Mouse (Mus musculus) liver, embryonic 14.5 days (tissue): ENCODE results near the gene Enkd1.
A peak's percentile ranks its signal among the peaks of the same experiment; 100 is the strongest.

Experiments
- CTCF ChIP-seq: IDR thresholded peaks from 2 replicates; pipeline ENCODE4 v1.5.1; 2016; ENCODE audit warnings: antibody characterized with exemption, low read depth, control low read depth
- EP300 ChIP-seq: IDR thresholded peaks from 2 replicates; pipeline ENCODE4 v1.6.1; 2016; ENCODE audit warnings: antibody characterized with exemption, low read depth

GRCm38 (mm10) chr8:105714139-105714538 lies 6.1 kb upstream of the Enkd1 start:
- TF ChIP-seq CTCF (peak; percentile 93), EP300 (no peak)
